Mouse (Mus musculus) MEL (cell line): ENCODE measurements around the gene Spata6. TPM values are rescaled to one million over a fixed set of nuclear protein-coding genes. Genes with fewer than 3 reads are reported as not detected.

Source experiments
- DNase-seq: peaks from one replicate; pipeline ENCODE4 v3.0.0; 2011; ENCODE audit warnings: low read depth, low spot score
- H3K27ac ChIP-seq: 2 replicates; pipeline ENCODE4 v1.5.1; 2012; ENCODE audit warnings: low read depth, mild to moderate bottlenecking, control low read depth, low read length, moderate library complexity; ENCODE audit not compliant: control insufficient read depth
- H3K27me3 ChIP-seq, 2 experiments: fragments of 150-350 bp in 1 of 2; sonication (generic) in 1 of 2; 2 replicates each; pipeline ENCODE4 v1.6.1; 2012; ENCODE audit warnings: low read length in 2 of 2, mild to moderate bottlenecking in 2 of 2, improper control_type of control experiment in 1 of 2, moderate library complexity in 1 of 2; ENCODE audit not compliant: insufficient read depth in 2 of 2, control insufficient read depth in 1 of 2
- H3K36me3 ChIP-seq, 2 experiments: 2 replicates each; pipeline ENCODE4 v1.6.1; 2012 to 2014; ENCODE audit warnings: low read length in 2 of 2, improper control_type of control experiment in 1 of 2, inconsistent platforms in 1 of 2, mild to moderate bottlenecking in 1 of 2; ENCODE audit not compliant: insufficient read depth in 2 of 2, control insufficient read depth in 1 of 2
- H3K4me1 ChIP-seq, 2 experiments: fragments of 150-350 bp in 1 of 2; sonication (generic) in 1 of 2; 2 replicates each; pipeline ENCODE4 v1.6.1; 2012; ENCODE audit warnings: low read length in 2 of 2, improper control_type of control experiment in 1 of 2, mild to moderate bottlenecking in 1 of 2; ENCODE audit not compliant: insufficient read depth in 2 of 2, control insufficient read depth in 1 of 2
- H3K4me3 ChIP-seq, 2 experiments: fragments of 150-350 bp in 1 of 2; sonication (generic) in 1 of 2; 2 replicates each; pipeline ENCODE4 v1.5.1; 2012; ENCODE audit warnings: low read depth in 2 of 2, low read length in 2 of 2, mild to moderate bottlenecking in 2 of 2, moderate library complexity in 2 of 2, control low read depth in 1 of 2, improper control_type of control experiment in 1 of 2; ENCODE audit not compliant: control insufficient read depth in 1 of 2, insufficient read depth in 1 of 2
- H3K79me2 ChIP-seq: 2 replicates; pipeline ENCODE4 v1.6.1; 2012; ENCODE audit warnings: mild to moderate bottlenecking, low read length, moderate library complexity; ENCODE audit not compliant: control insufficient read depth, poor library complexity, insufficient read depth
- H3K9ac ChIP-seq: 2 replicates; pipeline ENCODE4 v1.6.1; 2012; ENCODE audit warnings: low read depth, mild to moderate bottlenecking, control low read depth, low read length, moderate library complexity; ENCODE audit not compliant: control insufficient read depth, poor library complexity, severe bottlenecking
- H3K9me3 ChIP-seq: fragments of 150-350 bp; sonication (generic); replicated peaks from 2 replicates; pipeline ENCODE4 v1.6.1; 2012; ENCODE audit warnings: mild to moderate bottlenecking, low read length, improper control_type of control experiment, moderate library complexity; ENCODE audit not compliant: insufficient read depth
- BHLHE40 ChIP-seq: IDR thresholded peaks from 2 replicates; pipeline ENCODE4 v1.6.1; 2012; ENCODE audit warnings: low read depth, mild to moderate bottlenecking, inconsistent platforms, low read length, improper control_type of control experiment, borderline replicate concordance
- CHD1 ChIP-seq: IDR thresholded peaks from 2 replicates; pipeline ENCODE4 v1.6.1; 2012; ENCODE audit warnings: low read depth, mild to moderate bottlenecking, inconsistent platforms, low read length, improper control_type of control experiment
- CHD2 ChIP-seq: IDR thresholded peaks from 2 replicates; pipeline ENCODE4 v1.6.1; 2011; ENCODE audit warnings: low read length, improper control_type of control experiment
- CTCF ChIP-seq, 3 experiments: IDR thresholded peaks in 2 of 3; conservative IDR thresholded peaks in 1 of 3; 2 replicates each; pipeline ENCODE4 v1.5.1; 2011 to 2012; ENCODE audit warnings: low read length in 3 of 3, low read depth in 2 of 3, mild to moderate bottlenecking in 2 of 3, improper control_type of control experiment in 1 of 3, inconsistent platforms in 1 of 3, mixed read lengths in 1 of 3, moderate library complexity in 1 of 3; ENCODE audit not compliant: control insufficient read depth in 1 of 3, insufficient read depth in 1 of 3, poor library complexity in 1 of 3, severe bottlenecking in 1 of 3
- EP300 ChIP-seq, 2 experiments: IDR thresholded peaks; 2 replicates each; pipeline ENCODE4 v1.6.1; 2011; ENCODE audit warnings: improper control_type of control experiment in 2 of 2, low read length in 2 of 2, low read depth in 1 of 2, mild to moderate bottlenecking in 1 of 2
- GABPA ChIP-seq: IDR thresholded peaks from 2 replicates; pipeline ENCODE4 v1.6.1; 2012; ENCODE audit warnings: low read depth, mild to moderate bottlenecking, inconsistent platforms, low read length, improper control_type of control experiment, moderate library complexity
- GATA1 ChIP-seq: IDR thresholded peaks from 2 replicates; pipeline ENCODE4 v1.6.1; 2011; ENCODE audit warnings: low read depth, low read length, improper control_type of control experiment
- HCFC1 ChIP-seq: IDR thresholded peaks from 2 replicates; pipeline ENCODE4 v1.6.1; 2012; ENCODE audit warnings: low read depth, mild to moderate bottlenecking, inconsistent platforms, low read length, improper control_type of control experiment, moderate library complexity
- JUND ChIP-seq: IDR thresholded peaks from 2 replicates; pipeline ENCODE4 v1.6.1; 2011; ENCODE audit warnings: low read depth, mild to moderate bottlenecking, improper control_type of control experiment, low read length
- KAT2A ChIP-seq: conservative IDR thresholded peaks from 2 replicates; pipeline ENCODE4 v1.6.1; 2012; ENCODE audit warnings: low read depth, low read length, improper control_type of control experiment, inconsistent platforms
- MXI1 ChIP-seq: IDR thresholded peaks from 2 replicates; pipeline ENCODE4 v1.6.1; 2011; ENCODE audit warnings: mild to moderate bottlenecking, low read depth, low read length, improper control_type of control experiment
- NELFE ChIP-seq: IDR thresholded peaks from 2 replicates; pipeline ENCODE4 v1.6.1; 2011; ENCODE audit warnings: low read depth, low read length, improper control_type of control experiment
- POLR2A ChIP-seq, 2 experiments: IDR thresholded peaks; 2 replicates each; pipeline ENCODE4 v1.6.1; 2011 to 2012; ENCODE audit warnings: low read length in 2 of 2, mild to moderate bottlenecking in 2 of 2, control low read depth in 1 of 2, improper control_type of control experiment in 1 of 2, low read depth in 1 of 2, moderate library complexity in 1 of 2; ENCODE audit not compliant: control insufficient read depth in 1 of 2, insufficient read depth in 1 of 2, poor library complexity in 1 of 2
- POLR2AphosphoS2 ChIP-seq: IDR thresholded peaks from 2 replicates; pipeline ENCODE4 v1.6.1; 2011; ENCODE audit warnings: low read length, improper control_type of control experiment
- POLR2AphosphoS5 ChIP-seq: IDR thresholded peaks from 2 replicates; pipeline ENCODE4 v1.6.1; 2012; ENCODE audit warnings: low read depth, borderline replicate concordance, mild to moderate bottlenecking, inconsistent platforms, low read length, moderate library complexity, mixed read lengths
- RAD21 ChIP-seq: IDR thresholded peaks from 2 replicates; pipeline ENCODE4 v1.6.1; 2011; ENCODE audit warnings: mild to moderate bottlenecking, low read depth, low read length, improper control_type of control experiment
- SIN3A ChIP-seq: IDR thresholded peaks from 2 replicates; pipeline ENCODE4 v1.6.1; 2012; ENCODE audit warnings: low read length, improper control_type of control experiment, inconsistent platforms
- SMC3 ChIP-seq: IDR thresholded peaks from 2 replicates; pipeline ENCODE4 v1.6.1; 2011; ENCODE audit warnings: low read depth, low read length, improper control_type of control experiment
- TCF12 ChIP-seq: IDR thresholded peaks from 2 replicates; pipeline ENCODE4 v1.6.1; 2014; ENCODE audit warnings: low read depth, mild to moderate bottlenecking, inconsistent platforms, low read length, improper control_type of control experiment, moderate library complexity
- USF1 ChIP-seq: IDR thresholded peaks from 2 replicates; pipeline ENCODE4 v1.6.1; 2014; ENCODE audit warnings: low read depth, mild to moderate bottlenecking, inconsistent platforms, low read length, improper control_type of control experiment, moderate library complexity
- polyA plus RNA-seq, 2 experiments: library from polyadenylated mRNA; stranded (reverse) in 1 of 2; unstranded in 1 of 2; fragments of >175 nt in 1 of 2; fragments of >200 nt in 1 of 2; gene quantifications; 2 replicates each; pipeline versions ENCODE4 v1.2.1 to v1.2.4; 2012; ENCODE audit warnings: low replicate concordance in 2 of 2, low read depth in 1 of 2; ENCODE audit not compliant: insufficient read length in 2 of 2, insufficient read depth in 1 of 2, missing spikeins in 1 of 2
- total RNA-seq: library from RNA; depleted of rRNA; stranded (reverse); fragments of 300-350 nt; gene quantifications from 2 replicates; pipeline ENCODE4 v1.2.3, GENCODE M21; 2012

The Spata6 gene
- total and polyA plus RNA-seq, 3 experiments = not detected

DNA sequence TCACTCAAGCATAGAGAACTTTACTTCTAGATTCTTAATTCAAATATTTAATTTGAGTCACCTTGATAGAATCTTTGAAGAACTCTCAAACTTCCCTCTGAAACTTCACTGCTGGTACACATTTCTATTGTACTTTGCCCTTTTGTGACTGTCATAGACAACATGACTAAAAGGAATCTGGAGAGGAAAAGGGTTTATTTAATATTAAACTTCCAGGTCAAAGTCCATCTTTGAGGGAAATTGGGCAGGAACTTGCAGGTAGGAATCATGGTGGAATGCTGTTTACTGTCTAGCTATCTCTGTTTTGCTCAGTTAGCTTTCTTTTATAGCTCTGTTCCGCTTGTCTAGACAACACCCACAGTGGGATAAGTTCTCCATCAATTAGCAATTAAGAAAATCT is 17.8 kb downstream of the Spata6 start:
- TF ChIP-seq NELFE (no peak), HCFC1 (no peak), USF1 (no peak), POLR2AphosphoS5 (no peak), RAD21 (no peak), KAT2A (no peak), GATA1 (no peak), MXI1 (no peak), CHD1 (no peak), SMC3 (no peak), POLR2A (IDR thresholded peaks at IDR 0.05; ENCODE audit: control insufficient read depth in 1 of 2, insufficient read depth in 1 of 2, low read depth in 1 of 2, low read length in 2 of 2, poor library complexity in 1 of 2) (no peak), POLR2AphosphoS2 (no peak), SIN3A (no peak), JUND (no peak), BHLHE40 (no peak), CHD2 (no peak), EP300 (IDR thresholded peaks at IDR 0.05; ENCODE audit: low read depth in 1 of 2, low read length in 2 of 2) (no peak), TCF12 (no peak)
- DNase-seq = no peak

DNA sequence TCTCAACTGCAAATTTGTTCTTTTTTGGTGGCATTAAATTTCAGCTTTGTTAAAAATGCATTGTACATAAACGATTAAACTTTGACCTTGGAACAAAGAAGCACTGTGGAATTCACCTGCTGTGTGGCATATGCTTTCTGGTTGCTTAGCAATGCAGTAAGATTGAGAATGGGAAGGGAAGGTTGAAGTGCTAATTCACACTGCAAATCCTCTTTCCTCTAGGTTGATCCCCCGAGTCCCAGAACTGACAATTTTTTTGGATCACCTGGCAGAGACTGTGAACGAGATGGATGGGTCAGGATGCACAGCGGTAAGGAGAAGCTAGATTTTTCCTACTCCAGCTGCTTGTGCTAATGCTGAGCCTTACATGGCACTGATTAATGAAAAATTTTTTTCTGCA is 60.7 kb downstream of the Spata6 start:
- no peak overlapping the region for H3K27ac ChIP-seq
- TF ChIP-seq CTCF (IDR thresholded peaks at IDR 0.05 in 2 of 3, conservative IDR thresholded peaks at IDR 0.05 in 1 of 3; ENCODE audit: control insufficient read depth in 1 of 3, insufficient read depth in 1 of 3, low read depth in 2 of 3, low read length in 3 of 3, poor library complexity in 1 of 3, severe bottlenecking in 1 of 3) = no peak
- TF ChIP-seq GATA1 = no peak
- no peak for TF ChIP-seq HCFC1
- no peak for TF ChIP-seq GABPA
- no peak for TF ChIP-seq RAD21
- no peak for TF ChIP-seq TCF12
- H3K36me3 ChIP-seq = no peaks in the 10 kb centered on the region
- no peaks in the 10 kb centered on the region for H3K9me3 ChIP-seq
- no peak overlapping the region for H3K4me3 ChIP-seq
- no peak for DNase-seq
- no peak overlapping the region for H3K9ac ChIP-seq
- no peaks in the 10 kb centered on the region for H3K27me3 ChIP-seq
- no peaks in the 10 kb centered on the region for H3K79me2 ChIP-seq
- H3K4me1 ChIP-seq = no peaks in the 10 kb centered on the region

More for the DNA sequence above, 17.8 kb downstream of the Spata6 start:
- Histone ChIP-seq H3K27me3 (no peaks in the 10 kb centered on the region), H3K27ac (no peak overlapping the region), H3K9ac (no peak overlapping the region), H3K4me1 (no peaks in the 10 kb centered on the region), H3K79me2 (no peaks in the 10 kb centered on the region), H3K4me3 (no peak overlapping the region), H3K36me3 (no peaks in the 10 kb centered on the region), H3K9me3 (no peaks in the 10 kb centered on the region)
